Mouse (Mus musculus): ENCODE data around the gene Phrf1. TPM values are rescaled to one million over a fixed set of nuclear protein-coding genes. Genes with fewer than 3 reads are reported as not detected.

Phrf1 gene
- 28.2 and 33.6 TPM in 2 replicates for polyA plus RNA-seq (2012; rRNA removed; ENCODE audit: low replicate concordance)

DNA sequence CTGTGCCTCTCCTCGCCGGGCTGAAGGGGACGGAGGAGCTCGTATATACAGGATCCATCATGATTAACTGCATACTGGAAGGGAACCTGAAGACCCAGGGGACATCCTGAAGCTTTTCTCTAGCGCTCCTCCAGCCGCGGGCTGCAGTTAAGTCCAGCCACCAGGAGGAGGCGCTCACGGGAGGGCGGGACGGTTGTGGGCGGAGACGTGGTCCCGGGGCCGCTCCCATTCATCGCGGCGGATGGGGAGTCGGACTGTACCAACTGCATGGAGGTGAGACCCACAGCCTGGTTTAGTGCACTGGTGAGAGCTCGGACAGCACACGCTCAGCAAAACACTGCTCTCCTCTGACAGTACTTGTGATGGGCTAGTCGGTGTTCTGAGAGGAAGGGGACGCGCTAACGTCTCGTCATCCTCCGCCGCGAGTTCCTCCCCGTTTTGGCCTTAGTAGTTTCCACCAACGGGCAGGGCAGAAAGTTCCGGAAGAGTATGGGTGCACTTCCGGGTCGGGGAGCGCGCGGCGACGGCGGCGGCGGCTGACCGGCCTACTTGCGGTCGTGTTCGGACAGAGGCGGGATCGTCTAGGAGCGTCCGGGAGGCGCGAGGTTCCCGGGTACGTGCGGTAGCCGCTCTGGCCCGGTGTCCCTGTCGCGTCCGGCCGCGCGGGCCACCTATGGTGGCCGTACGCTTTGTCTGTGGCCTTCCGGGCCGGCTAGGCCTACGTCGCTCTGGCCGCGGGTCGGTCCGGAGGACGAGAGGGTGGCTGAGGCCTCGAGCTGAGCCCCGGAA, at the start of gene Phrf1:
Gene Phrf1 (plus strand): TSS at position 506 of the 789 bp plus-strand sequence.

DNA sequence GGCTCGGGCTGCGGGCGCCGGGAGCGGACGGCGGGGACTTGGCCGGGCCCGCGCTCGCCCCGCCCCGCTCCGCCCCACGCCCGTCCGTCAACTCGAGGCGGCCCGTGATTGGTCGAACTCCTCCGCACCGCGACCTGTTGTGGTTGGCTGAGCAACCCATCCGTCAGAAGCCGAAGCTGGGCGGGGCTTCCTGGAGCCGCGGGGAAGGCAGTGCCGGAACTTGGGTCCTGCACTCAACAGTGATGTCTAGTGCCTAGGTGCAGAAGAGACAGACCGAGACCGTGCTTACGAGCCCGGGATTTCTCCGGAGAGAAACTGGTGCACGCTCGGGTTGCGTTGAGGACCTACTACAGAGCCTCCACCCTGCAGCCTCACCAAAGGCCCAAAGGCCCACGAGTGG, 34.6 kb upstream of the Phrf1 start, which contains the start of the genes Hras and Lrrc56:
Gene Hras (minus strand): TSS at position 58 of the 400 bp plus-strand sequence.
Gene Lrrc56 (plus strand): TSS at position 210 of the 400 bp plus-strand sequence.

DNA sequence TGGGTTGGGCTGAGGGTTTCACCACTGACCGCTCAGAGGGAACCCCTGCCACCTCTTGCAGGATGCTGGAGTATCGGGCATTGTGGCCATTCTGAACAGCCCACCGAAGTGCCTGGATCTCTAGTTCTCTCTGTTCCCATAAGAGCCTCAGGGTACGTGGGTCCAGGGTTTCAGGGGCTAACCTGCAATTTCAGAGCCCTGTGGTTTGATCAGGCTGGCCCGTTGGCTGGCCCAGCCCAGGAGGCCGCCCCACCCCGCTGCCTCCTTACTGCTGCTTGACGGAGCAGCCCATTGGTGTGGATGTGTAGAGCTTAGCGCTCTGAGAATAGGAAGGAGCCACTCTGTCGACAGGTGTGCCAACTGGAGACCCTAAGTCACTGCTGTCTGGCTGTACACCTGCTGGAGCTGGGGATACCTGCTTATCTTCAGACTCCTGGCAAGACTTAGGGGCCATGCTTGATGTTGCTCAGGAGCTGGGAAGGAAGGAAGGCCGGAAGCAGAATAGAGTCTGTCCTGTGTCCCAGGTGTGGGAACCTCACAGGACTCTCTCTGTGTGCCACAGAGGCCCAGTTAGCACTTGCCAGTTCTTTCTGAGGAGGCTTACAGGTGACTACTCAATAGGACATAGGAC, 14.9 kb upstream of the Phrf1 start, which contains the start of gene Lmntd2:
Gene Lmntd2 (minus strand): TSS at position 476 of the 631 bp plus-strand sequence.

DNA sequence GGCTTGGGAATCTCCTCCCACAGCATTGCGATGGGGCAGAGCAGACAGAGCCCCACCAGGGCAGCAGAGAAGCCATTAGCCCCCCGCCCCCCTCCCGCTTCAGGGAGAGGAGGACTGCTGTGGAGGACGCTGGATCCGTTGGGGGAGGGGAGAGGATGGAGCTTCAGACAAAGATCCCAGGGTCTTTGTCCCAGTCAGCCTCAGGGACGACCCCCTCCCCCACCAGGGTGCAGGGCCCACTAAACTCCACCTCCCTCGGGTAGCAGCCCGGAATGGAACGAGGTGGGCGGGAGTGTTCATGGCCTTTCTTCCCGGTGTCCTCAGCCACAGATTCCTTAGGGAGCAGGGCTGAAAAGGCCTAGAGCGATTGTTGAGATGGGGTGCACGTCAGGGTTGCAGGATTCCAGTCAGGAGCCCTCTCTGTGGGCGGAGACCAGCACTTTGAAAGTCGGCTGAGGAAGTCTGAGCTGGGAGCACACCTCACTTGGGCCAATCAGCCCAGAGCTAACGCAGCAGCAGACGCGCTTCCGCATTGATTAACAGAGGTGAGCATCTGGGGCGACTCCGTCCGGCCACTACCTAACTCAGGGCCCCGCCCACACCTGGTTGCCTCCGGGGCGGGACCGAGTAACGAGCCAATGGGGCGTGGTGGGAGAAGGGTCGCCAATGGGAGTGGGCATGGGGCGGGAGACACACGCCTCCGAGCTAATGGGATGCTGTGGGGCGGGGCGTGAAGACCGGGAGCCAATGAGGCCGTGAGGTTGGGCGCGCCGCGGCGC, 13.3 kb upstream of the Phrf1 start, which contains the start of gene Rassf7:
Gene Rassf7 (plus strand): TSS at position 760 of the 779 bp plus-strand sequence.

DNA sequence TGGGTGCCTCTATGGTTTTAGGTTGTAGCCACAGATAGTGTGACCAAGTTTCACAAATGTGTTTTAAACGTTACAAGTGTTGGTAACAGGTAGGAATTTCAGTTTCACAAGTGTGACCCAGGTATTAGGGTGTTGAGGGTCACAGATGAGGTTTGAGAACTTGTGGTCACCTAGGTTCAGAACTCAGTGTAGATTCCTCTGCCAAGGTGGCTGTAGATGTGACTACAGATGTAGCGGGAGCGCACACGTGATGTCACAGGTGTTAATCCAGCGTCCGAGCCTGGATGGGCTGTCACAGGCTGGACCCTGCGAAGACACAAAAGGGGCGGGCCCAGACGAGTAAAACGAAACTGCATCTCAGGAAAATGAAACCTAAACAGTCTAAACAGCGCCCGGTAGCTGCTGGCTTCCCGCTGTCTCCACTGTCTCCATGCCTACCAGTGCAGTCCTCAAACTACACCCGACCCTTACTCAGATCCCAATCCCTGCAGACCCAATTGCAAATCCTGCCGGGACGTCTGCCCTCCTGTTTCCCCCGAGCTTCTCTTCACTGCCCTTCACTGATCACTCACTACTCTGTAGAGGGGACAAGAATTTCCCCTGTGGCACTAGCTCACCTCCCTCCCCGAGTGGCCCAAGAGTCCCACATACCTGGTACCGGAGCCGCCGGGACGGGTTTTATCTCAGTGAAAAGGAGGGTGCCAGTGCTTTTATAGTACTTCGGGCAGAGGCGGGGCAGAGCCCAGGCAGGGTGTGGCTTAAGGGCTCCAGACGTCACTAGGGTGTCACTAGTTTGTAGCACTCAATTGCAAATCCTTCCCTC, 37.4 kb downstream of the Phrf1 start, which contains the start of gene Irf7:
Gene Irf7 (minus strand): TSS at position 743 of the 823 bp plus-strand sequence.

DNA sequence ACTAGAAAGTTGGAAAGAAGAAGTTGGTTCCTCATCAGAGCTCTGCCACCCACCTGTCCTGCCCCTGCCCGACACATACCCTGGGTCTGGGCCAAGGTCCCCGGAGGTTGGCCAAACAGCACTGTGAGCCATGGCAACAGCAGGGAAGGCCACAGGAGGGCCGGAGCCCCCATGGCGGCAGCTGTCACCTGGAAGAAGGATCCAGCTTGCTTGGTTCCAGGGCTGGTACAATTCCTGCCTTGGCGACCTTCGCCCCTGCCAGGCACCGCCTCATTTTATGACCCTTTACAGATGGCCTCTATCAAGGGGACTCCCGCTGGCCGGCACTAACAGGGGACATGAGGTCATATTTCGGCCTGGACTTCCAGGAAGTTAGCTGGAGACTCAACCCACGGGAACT, 48.0 kb downstream of the Phrf1 start, which contains the start of gene Cdhr5:
Gene Cdhr5 (minus strand): TSS at position 241 of the 400 bp plus-strand sequence.

DNA sequence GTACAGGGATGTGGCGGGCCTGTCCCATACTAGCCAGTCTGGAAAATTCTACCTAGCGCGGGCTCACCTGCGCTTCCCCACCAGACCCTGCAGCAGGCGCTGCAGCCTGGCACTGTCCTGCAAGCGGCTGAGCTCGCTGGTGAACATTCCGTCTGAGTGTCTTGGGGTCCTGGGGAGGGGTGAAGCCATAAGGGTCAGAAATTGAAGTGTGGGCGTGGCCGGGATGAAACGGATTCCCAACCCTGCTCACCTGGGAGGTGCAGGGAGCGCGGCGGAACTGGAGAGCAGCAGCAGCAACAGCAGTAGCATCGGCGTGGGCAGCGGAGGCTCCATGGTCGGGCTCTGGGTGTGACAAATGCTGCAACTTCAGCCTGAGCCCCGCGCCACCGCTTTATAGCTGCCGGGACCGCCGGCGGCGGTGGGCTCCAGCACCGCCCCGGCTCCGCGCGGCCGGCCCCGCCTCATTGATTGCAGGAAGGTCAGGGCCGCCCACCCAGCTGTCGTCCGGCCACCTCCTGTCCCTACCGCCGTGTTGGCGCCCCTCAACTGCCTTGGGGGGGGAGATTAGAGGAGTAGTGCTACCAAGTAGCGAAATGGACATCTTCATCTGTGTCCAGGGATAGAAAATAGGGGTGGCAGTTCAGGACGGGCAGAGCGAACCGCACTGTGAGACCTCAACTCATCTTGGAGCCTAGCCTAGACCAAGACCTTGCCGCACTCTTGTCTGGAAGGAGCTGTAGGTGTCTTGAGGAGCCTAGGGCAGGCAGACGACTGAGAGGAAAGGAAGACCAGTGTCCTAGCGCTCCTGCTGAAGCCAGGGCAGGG, 50.4 kb downstream of the Phrf1 start, which contains the start of gene Sct:
Gene Sct (minus strand): TSS at position 368 of the 825 bp plus-strand sequence.

DNA sequence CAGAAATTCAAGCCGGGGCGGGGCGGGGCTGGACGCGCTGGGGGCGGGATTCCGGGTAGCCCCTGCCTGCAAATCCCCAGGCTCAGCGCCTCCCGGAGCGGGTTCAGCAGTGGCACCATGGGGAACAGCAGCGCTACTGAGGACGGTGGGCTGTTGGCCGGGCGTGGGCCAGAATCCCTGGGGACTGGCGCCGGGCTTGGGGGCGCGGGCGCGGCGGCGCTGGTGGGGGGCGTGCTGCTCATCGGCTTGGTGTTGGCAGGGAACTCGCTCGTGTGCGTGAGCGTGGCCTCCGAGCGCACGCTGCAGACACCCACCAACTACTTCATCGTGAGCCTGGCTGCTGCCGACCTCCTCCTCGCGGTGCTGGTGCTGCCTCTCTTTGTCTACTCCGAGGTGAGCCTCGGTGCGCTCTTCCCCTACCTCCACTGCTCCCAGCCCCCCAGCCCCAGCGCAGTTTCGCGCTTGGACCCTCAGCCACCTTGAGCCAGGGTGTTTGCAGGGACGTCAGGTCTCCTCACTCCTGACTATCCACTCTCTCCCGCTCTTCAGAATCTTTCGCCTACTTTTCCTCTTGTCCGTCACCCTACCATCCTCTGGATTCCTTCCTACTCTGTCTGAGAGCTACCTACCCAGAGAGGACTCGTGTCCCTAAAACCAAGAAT, 63.5 kb downstream of the Phrf1 start, which contains the start of gene Drd4:
Gene Drd4 (plus strand): TSS at position 86 of the 662 bp plus-strand sequence.

Other genes with a start within 250 kb of the Phrf1 start
- gene Ifitm3, start 218.0 kb upstream of the Phrf1 start, polyA plus RNA-seq (2012; rRNA removed; ENCODE audit: low replicate concordance), result 90.0 and 119 TPM in 2 replicates
- gene Ifitm6, start 210.9 kb upstream of the Phrf1 start, polyA plus RNA-seq (2012; rRNA removed; ENCODE audit: low replicate concordance), result 0.75 and 2.8 TPM in 2 replicates
- gene Gm17387, start 199.7 kb upstream of the Phrf1 start, polyA plus RNA-seq (2012; rRNA removed; ENCODE audit: low replicate concordance), result not detected in 2 replicates
- gene B4galnt4, start 167.7 kb upstream of the Phrf1 start, polyA plus RNA-seq (2012; rRNA removed; ENCODE audit: low replicate concordance), result 12.4 and 24.8 TPM in 2 replicates
- 124 and 153 TPM in 2 replicates for gene Pkp3, start 150.6 kb upstream of the Phrf1 start, polyA plus RNA-seq (2012; rRNA removed; ENCODE audit: low replicate concordance)
- gene Sigirr, start 128.2 kb upstream of the Phrf1 start, polyA plus RNA-seq (2012; rRNA removed; ENCODE audit: low replicate concordance), result 36.7 and 51.6 TPM in 2 replicates
- gene Ano9, start 111.0 kb upstream of the Phrf1 start, polyA plus RNA-seq (2012; rRNA removed; ENCODE audit: low replicate concordance), result 63.8 and 73.8 TPM in 2 replicates
- gene Ptdss2, start 106.4 kb upstream of the Phrf1 start, polyA plus RNA-seq (2012; rRNA removed; ENCODE audit: low replicate concordance), result 22.2 and 35.2 TPM in 2 replicates
- gene Rnh1, start 55.9 kb upstream of the Phrf1 start, polyA plus RNA-seq (2012; rRNA removed; ENCODE audit: low replicate concordance), result 101 and 118 TPM in 2 replicates
- 42.6 and 50.0 TPM in 2 replicates for gene Hras, start 34.8 kb upstream of the Phrf1 start, polyA plus RNA-seq (2012; rRNA removed; ENCODE audit: low replicate concordance)
- gene Lrrc56, start 34.6 kb upstream of the Phrf1 start, polyA plus RNA-seq (2012; rRNA removed; ENCODE audit: low replicate concordance), result 6.5 and 9.6 TPM in 2 replicates
- gene Lmntd2, start 14.7 kb upstream of the Phrf1 start, polyA plus RNA-seq (2012; rRNA removed; ENCODE audit: low replicate concordance), result 9.3 and 10.1 TPM in 2 replicates
- 141 and 227 TPM in 2 replicates for gene Rassf7, start 12.9 kb upstream of the Phrf1 start, polyA plus RNA-seq (2012; rRNA removed; ENCODE audit: low replicate concordance)
- 130 and 684 TPM in 2 replicates for gene Irf7, start 37.7 kb downstream of the Phrf1 start, polyA plus RNA-seq (2012; rRNA removed; ENCODE audit: low replicate concordance)
- 584 and 1,633 TPM in 2 replicates for gene Cdhr5, start 48.0 kb downstream of the Phrf1 start, polyA plus RNA-seq (2012; rRNA removed; ENCODE audit: low replicate concordance)
- 313 and 900 TPM in 2 replicates for gene Sct, start 50.3 kb downstream of the Phrf1 start, polyA plus RNA-seq (2012; rRNA removed; ENCODE audit: low replicate concordance)
- 0.08 and 0.33 TPM in 2 replicates for gene Drd4, start 63.2 kb downstream of the Phrf1 start, polyA plus RNA-seq (2012; rRNA removed; ENCODE audit: low replicate concordance)
- gene Deaf1, start 98.9 kb downstream of the Phrf1 start, polyA plus RNA-seq (2012; rRNA removed; ENCODE audit: low replicate concordance), result 25.6 and 42.3 TPM in 2 replicates
- gene Tmem80, start 99.0 kb downstream of the Phrf1 start, polyA plus RNA-seq (2012; rRNA removed; ENCODE audit: low replicate concordance), result 17.7 and 21.9 TPM in 2 replicates
- gene Eps8l2, start 110.1 kb downstream of the Phrf1 start, polyA plus RNA-seq (2012; rRNA removed; ENCODE audit: low replicate concordance), result 289 and 479 TPM in 2 replicates
- gene Taldo1, start 163.4 kb downstream of the Phrf1 start, polyA plus RNA-seq (2012; rRNA removed; ENCODE audit: low replicate concordance), result 174 and 342 TPM in 2 replicates
- 22.6 and 44.4 TPM in 2 replicates for gene Gatd1, start 185.4 kb downstream of the Phrf1 start, polyA plus RNA-seq (2012; rRNA removed; ENCODE audit: low replicate concordance)
- gene Cend1, start 200.7 kb downstream of the Phrf1 start, polyA plus RNA-seq (2012; rRNA removed; ENCODE audit: low replicate concordance), result 1.1 TPM in 2 replicates
- 93.2 and 420 TPM in 2 replicates for gene Slc25a22, start 209.1 kb downstream of the Phrf1 start, polyA plus RNA-seq (2012; rRNA removed; ENCODE audit: low replicate concordance)
- gene Pidd1, start 215.2 kb downstream of the Phrf1 start, polyA plus RNA-seq (2012; rRNA removed; ENCODE audit: low replicate concordance), result 9.0 and 12.6 TPM in 2 replicates
- gene Rplp2, start 218.6 kb downstream of the Phrf1 start, polyA plus RNA-seq (2012; rRNA removed; ENCODE audit: low replicate concordance), result 246 and 380 TPM in 2 replicates
- gene Pnpla2, start 226.4 kb downstream of the Phrf1 start, polyA plus RNA-seq (2012; rRNA removed; ENCODE audit: low replicate concordance), result 208 and 377 TPM in 2 replicates
- gene Cracr2b, start 232.3 kb downstream of the Phrf1 start, polyA plus RNA-seq (2012; rRNA removed; ENCODE audit: low replicate concordance), result 47.9 and 73.5 TPM in 2 replicates
- 213 and 344 TPM in 2 replicates for gene Cd151, start 238.6 kb downstream of the Phrf1 start, polyA plus RNA-seq (2012; rRNA removed; ENCODE audit: low replicate concordance)
- gene Polr2l, start 246.3 kb downstream of the Phrf1 start, polyA plus RNA-seq (2012; rRNA removed; ENCODE audit: low replicate concordance), result 19.2 and 22.7 TPM in 2 replicates
- gene Tspan4, start 246.5 kb downstream of the Phrf1 start, polyA plus RNA-seq (2012; rRNA removed; ENCODE audit: low replicate concordance), result 22.4 and 25.5 TPM in 2 replicates

Measured in duodenum, adult 2 months (tissue).